Mouse (Mus musculus) spleen, embryonic (tissue): ENCODE measurements around the gene Fcer1g.

Experiments
- CTCF ChIA-PET: fragments of 350-600 bp; sonication (Branson Sonifier 250); formaldehyde crosslinking; loops from one replicate; lab custom pipeline; 2022; lab: Charles Lee

Gene Fcer1g

GRCm38 (mm10) chr1:171234126-171234525 is at the start of gene Fcer1g:
Gene Fcer1g (minus strand): TSS chr1:171234365.
- CTCF ChIA-PET, result no interaction called here

DNA sequence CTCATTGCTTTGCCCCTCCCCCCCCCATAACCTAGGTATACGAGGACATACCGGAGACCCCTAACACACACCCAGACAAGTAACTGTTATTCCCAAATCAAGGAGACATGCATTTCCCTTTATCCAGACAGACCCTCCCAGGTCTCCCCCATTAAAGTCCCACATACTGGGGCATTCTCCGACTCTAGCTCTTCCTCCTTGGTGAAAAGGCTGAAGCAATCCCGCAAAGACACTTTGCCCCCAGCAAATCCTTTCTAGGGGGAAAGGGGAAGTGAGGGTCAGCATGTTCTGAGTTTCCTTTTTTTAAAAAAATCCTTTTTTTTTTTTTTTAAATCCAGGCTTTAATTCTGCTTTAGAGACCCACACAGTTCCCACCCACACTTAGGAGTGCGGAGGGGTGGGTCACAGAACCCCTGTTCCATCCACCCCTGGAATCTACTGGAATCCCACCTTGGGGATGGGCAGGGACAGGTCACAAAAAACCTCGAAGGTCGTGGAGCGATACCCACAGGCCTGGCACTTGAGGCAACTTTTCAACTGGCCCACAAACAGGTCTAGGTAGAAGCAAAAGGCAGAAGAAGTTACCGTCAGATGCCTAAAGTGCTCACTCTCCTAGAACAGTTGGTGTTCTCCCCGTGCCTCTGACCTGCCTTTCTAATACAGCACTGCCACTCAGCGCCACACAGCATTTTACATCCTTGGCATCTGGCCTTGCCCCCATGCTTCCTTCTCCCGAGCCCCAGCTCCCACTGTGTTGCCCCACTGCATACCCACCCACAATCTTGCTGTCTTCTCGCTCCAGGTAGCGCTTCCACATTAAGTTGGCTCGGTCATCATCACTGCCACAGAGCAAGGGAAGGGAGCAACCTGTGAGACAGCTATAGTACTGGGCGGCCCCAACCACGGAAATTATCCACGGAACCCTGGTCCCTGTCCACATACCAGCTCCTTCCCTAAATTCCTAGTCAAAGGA is 49.3 kb upstream of the Fcer1g start:
- CTCF ChIA-PET, result no interaction called here

- CTCF ChIA-PET, result interaction anchor here (0.5 kb wide), 1 partner anchor 41 kb away, joined by 4 read pairs; no protein-coding TSS in a partner anchor
Observed at GRCm38 (mm10) chr1:171282086-171282805, 48.1 kb upstream of the Fcer1g start.

GRCm38 (mm10) chr1:171281528-171281923 is 47.4 kb upstream of the Fcer1g start:
- CTCF ChIA-PET, result no interaction called here

- CTCF ChIA-PET, result no interaction called here
Observed at GRCm38 (mm10) chr1:171280916-171281527, 46.9 kb upstream of the Fcer1g start, which contains the start of gene Ppox. Gene Ppox (minus strand): TSS chr1:171281186.

DNA sequence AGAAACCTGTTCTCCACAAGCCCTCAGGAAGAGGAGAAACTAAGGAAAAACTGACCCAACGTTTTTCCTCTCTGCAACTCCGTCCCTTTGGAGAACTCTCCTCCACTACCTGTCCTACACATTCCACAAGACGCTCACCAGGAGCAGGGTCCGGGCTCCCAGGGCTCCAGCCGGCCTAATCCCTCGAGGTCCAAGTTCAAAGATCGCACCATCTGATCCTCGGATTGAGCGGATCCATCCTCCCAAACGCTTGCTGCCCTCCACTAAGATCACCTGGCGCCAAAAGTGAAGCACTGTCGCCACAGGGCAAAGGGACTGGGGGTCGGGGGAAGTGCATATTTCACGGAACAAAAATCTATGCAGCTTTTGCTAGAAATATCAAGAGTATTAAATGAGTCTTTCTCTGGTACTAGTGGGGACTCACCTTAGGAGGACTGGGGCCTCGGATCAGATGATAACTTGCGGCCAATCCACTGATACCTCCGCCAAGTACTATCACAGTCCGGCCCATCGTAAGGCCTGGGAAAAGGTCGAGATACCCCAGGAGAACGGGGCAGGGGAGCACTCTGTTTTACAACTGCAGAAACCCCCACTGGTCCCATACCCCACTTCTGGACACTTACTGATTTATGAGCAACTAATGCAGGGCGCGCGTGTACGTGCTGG is 46.2 kb upstream of the Fcer1g start:
- CTCF ChIA-PET, result no interaction called here

DNA sequence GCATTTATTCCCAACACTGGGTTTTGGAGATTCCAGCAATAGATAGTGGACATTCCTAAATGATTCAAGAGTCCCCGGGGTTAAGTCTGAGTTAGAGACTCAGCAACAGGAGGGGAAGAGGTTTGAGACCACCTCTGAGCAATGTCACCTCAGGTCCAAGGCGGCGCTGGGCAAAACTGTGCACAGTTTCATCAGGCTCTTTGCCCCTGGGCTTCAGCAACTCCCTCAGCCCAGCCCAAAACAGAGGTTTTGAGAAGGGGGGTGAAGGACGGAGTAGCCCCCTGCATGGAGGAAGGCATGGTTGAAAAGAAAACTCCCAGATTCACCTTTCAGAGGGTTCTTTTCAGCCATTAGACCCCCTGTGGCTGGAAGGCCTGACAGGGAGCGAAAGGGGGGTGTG is 45.6 kb upstream of the Fcer1g start:
- CTCF ChIA-PET, result no interaction called here

- CTCF ChIA-PET, result interaction anchor here (0.5 kb wide), 1 partner anchor 125 kb away, joined by 3 read pairs; no protein-coding TSS in a partner anchor
Observed at GRCm38 (mm10) chr1:171279012-171279705, 45.0 kb upstream of the Fcer1g start.

DNA sequence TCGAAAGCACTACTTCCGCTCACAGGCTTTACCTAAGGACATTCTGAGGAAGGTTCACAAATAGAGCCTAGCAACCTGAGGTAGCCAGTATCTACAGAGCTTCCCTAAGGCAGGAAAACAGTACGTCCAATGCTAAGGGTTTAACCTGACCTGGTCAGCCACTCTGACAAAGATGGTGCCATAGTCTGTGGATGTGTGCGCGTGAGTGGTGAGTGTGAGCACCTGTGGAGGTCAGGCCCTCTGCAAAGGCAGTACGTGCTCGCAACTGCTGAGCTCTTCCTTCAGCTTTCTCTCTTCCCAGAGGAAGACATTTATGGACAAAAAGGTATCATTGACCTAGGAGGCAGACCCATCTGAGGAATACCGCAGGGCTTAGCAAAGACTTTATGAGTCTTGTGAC is 44.3 kb upstream of the Fcer1g start:
- CTCF ChIA-PET, result no interaction called here

- CTCF ChIA-PET, result no interaction called here
Observed at GRCm38 (mm10) chr1:171277736-171278135, 43.6 kb upstream of the Fcer1g start.

DNA sequence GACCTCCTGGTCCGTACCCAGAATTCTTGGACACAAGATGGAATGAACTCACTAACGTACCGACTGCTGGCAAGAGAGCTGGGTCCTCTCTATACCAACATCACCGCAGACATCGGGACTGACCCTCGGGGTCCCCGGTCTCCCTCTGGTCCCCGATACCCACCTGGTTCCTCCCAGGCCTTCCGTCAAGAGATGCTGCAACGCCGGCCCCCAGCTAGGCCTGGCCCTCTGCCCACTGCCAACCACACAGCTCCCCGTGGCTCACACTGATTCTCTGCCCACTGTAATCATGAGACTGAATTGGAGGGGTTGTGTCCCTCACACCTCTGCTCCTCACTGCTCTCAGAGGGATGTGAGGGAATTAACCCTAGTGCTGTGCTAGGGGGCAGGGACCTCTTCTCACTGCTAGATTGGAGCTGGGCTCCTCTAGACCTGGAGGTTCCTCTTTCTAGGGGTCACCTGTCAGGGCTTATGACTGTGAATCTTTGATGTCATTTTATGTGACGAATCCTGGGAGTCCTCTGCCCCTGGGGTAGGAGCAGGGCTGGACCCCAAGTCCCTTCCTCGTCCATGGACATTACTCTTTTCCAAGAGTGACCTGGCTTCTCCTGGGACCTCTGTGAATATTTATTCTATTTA is 42.1 kb upstream of the Fcer1g start:
- CTCF ChIA-PET, result no interaction called here

- CTCF ChIA-PET, result no interaction called here
Observed at GRCm38 (mm10) chr1:171275144-171275734, 41.1 kb upstream of the Fcer1g start.

DNA sequence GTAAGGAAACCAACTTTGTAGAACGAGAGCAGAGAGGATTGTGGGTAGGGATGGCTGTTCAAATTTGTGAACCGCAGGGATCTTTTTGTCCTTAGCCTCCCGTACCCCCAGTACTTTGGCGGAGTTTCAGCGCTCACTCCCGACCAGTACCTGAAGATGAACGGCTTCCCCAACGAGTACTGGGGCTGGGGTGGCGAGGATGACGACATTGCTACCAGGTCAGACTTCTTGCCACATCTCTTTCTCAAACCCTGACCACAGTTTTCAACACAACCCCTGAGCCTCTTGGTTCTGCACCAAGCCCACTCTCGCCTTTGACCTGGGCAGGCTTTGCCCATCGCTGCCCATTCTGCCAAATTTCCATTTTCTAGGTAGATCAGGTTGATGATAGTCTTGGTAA is 40.0 kb upstream of the Fcer1g start:
- CTCF ChIA-PET, result no interaction called here

DNA sequence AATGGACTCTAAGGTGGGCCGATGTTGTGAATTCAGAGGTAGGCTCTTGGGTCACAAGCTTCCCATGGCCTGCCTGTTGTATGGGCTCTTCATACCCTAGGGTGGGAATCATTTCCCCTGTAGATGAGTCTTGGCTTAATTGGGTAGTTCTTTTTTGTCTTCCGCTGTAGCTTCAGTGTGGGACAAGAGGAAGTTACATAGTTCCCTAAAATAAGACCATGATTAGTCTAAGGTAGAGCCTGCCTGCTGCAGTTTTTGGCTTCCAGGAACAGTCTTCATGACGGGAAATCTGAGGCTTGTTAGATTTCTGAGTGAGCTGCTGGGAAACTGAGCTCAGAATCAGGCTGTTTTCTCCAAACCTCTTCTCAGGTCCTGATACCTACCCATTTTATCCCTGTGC is 37.9 kb upstream of the Fcer1g start:
- CTCF ChIA-PET, result interaction anchor here (0.6 to 1.2 kb wide), 3 partner anchors 11 to 27 kb away, joined by 3 to 24 read pairs (median 9); no protein-coding TSS in a partner anchor

DNA sequence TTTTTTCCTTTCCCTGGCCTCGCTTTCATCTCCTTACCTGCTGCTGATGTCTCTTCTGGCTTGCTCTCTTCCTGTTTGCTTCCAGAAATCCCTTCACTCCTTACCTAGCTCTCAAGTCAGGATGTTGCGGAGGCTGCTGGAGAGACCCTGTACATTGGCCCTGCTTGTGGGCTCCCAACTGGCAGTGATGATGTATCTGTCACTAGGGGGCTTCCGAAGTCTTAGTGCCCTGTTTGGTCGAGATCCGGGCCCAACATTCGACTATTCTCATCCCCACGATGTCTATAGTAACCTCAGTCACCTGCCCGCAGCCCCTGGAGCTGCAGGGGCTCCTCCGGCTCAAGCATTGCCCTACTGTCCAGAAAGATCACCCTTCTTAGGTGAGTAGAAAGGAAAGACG is 37.5 kb upstream of the Fcer1g start:
- CTCF ChIA-PET, result interaction anchor here (0.7 to 1.2 kb wide), 2 partner anchors 14 to 27 kb away, joined by 9 to 24 read pairs; no protein-coding TSS in a partner anchor

DNA sequence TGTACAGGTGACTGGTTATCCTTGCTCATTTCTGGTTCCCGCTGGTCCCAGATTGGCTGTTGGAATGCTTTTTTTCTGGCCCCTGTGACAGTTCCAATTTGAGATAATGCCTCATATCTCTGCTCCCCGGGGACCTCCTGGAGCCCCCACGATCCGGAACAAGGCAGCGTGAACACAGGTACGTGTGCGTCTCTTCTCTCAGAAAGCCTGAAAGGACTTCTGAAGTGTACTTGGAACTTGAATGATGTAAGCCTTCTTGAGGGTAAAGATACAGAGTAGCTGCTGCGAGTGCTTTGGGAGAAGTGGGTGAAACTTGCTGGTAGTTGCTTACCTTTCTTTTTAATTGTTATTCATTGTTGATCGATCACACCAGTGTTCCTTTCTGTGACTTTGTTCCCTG is 37.0 kb upstream of the Fcer1g start:
- CTCF ChIA-PET, result interaction anchor here (0.6 to 1.2 kb wide), 3 partner anchors 14 to 50 kb away, joined by 3 to 24 read pairs (median 9); no protein-coding TSS in a partner anchor

DNA sequence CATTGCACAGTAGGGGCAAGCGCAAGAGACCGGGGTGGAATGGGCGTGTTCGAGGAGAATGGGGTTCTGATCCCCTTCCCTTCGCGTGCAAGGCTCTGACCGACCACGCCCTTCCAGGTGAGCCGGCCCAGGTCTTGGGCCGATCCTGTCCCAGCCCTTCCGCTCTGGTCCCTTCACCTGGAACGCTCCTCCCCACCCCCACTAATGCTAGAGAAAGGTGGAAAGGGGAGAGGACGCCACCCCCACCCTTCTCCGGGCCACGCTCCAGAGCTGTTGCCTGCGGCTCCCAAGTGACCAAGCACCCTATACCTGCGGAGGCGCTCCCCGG is 36.4 kb upstream of the Fcer1g start:
- CTCF ChIA-PET, result interaction anchor here (0.6 kb wide), 1 partner anchor 49 kb away, joined by 3 read pairs; no protein-coding TSS in a partner anchor

- CTCF ChIA-PET, result no interaction called here
Observed at GRCm38 (mm10) chr1:171269848-171270572, 35.8 kb upstream of the Fcer1g start, which contains the start of gene B4galt3. Gene B4galt3 (plus strand): TSS chr1:171270328.

DNA sequence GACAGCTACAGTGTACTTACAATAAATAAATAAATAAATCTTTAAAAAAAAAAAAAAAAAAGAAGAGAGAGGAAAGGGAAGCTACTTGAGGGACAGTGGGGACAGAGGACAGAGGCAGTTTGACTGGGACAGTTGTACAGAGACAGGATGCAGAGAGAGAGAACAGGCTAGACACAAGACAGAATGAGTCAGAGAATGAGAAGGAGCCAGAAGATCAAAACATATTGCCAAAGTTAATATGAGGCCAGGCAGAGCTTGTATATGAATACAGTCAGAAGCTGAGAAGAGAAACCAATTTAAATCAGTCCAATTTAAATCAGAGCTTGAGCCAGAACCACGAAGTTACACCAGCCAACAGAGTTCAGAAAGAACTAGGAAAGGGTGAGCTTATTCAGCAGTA is 34.2 kb upstream of the Fcer1g start:
- CTCF ChIA-PET, result no interaction called here
